Mouse (Mus musculus): ENCODE measurements around the gene Gm21882. TPM values are rescaled to one million over a fixed set of nuclear protein-coding genes. Genes with fewer than 3 reads are reported as not detected.
"Not testable (repeated sequence)": the region's sequence is repeated elsewhere in the genome, so short reads cannot be mapped to it uniquely, and the experiment has no call there.

The Gm21882 gene
- not detected in 2 replicates for polyA plus RNA-seq (2015; fragmentation: Nextera tagmentation; extraction: Ambion mirVana)

DNA sequence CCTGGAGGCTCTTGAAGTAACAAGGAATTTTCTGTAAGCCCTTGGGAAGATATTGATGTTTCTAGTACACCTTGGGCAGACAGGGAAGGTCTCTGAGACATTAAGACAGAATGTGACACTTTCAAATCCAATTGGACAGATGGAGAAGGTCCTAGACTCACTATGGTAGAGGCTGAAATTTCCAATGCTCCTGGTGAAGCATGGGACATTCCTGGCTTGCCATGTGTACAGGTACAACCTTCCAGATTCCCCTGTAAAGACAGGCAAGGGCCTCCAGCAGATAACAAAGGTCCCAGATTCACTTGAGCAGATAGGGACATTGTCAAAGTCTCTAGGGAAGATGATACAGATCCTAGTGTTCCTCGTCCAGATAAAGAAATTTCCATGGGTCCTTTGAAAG, at the start of gene Gm21882:
Gene Gm21882 (minus strand): TSS at position 101 of the 400 bp plus-strand sequence.
- 82% methylated on average over 1 of the region's 1 CpGs for WGBS
- H3K4me1 ChIP-seq; H3K9me3 ChIP-seq; H3K9ac ChIP-seq (replicated peaks); ATAC-seq (replicated peaks); H3K4me2 ChIP-seq (replicated peaks); H3K36me3 ChIP-seq; H3K27me3 ChIP-seq; H3K4me3 ChIP-seq; H3K27ac ChIP-seq (replicated peaks): not testable (repeated sequence)

Other genes starting within 250 kb of the Gm21882 start
- gene Gm21865, start 64.6 kb downstream of the Gm21882 start, polyA plus RNA-seq (2015; fragmentation: Nextera tagmentation; extraction: Ambion mirVana) = not detected in 2 replicates

All from forebrain, embryonic 15.5 days (tissue).